Mouse (Mus musculus) adipose tissue, adult 10 weeks (tissue): ENCODE results near the gene Ntng1. TPM values are rescaled to one million over a fixed set of nuclear protein-coding genes. Genes with fewer than 3 reads are reported as not detected.

Experiments used
- polyA plus RNA-seq: library from polyadenylated mRNA; stranded (reverse); fragments of 350-450 nt; fragmentation: Illumina TruSeq; extraction: RNeasy Lipid Tissue Mini Kit (QIAGEN cat#74804); gene quantifications from one replicate; pipeline ENCODE4 v1.2.3, GENCODE M21; 2014; ENCODE audit warnings: low read depth, low replicate concordance

The Ntng1 gene
- polyA plus RNA-seq: 0.60 TPM

DNA sequence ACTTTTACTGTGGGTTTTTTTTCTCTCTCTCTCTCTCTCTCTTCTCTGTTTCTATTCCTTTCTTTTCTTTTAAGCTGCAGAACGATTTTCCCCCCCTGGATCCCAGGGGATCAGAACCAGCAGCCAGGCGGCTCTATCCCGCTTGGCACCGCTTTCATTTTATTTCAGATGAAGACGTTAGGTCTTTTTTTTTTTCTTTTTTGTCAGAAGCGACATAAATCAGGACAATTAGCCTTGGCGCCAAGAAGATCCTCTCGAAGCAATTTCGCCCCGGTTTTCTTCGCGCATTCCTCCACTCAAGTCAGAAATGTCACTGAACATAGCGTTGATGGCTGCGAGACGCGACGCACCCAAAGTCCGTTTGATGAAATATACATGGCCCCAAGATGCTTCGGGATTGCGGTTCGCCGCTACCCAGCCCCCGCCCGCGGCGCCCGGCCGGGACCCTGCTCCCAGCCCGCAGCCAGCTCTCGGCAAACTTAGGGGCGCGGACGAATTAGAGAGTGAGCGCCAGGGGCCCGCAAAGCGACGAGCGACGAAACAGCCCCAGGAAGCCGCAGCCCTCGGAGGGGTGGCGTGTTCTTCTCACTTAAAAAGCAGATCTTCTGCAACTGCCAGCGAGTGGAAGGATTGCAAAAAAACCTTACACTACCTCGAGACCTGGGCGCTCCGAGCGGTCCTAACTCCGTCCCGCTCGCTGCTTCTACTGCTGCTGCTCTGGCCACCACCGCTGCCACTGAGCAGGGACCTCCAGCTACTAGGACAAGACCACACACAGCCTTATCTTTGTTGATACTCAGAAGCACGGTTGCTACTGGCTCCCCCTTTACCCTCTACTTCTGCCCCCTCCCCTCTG is at the start of gene Ntng1:
TSS of gene Ntng1 (minus strand) at position 806 of the 856 bp plus-strand sequence.

Other genes with a start within 250 kb of the Ntng1 start
- gene Prmt6, start 107.0 kb upstream of the Ntng1 start, polyA plus RNA-seq: 9.1 TPM